Mouse (Mus musculus): ENCODE results near the gene Cog4.
"Not testable (repeated sequence)": the region's sequence is repeated elsewhere in the genome, so short reads cannot be mapped to it uniquely, and the experiment has no call there.

The Cog4 gene

GRCm38 (mm10) chr8:110920032-110920772 is 73.8 kb downstream of the Cog4 start:
- peak in 1 of 2 experiments; percentile 65 for DNase-seq (ENCODE audit: inconsistent age in 2 of 2, low spot score in 1 of 2)

GRCm38 (mm10) chr8:110920773-110921277 is 74.4 kb downstream of the Cog4 start:
- DNase-seq (ENCODE audit: inconsistent age in 2 of 2, low spot score in 1 of 2) = no peak

GRCm38 (mm10) chr8:110921492-110922230 is 75.3 kb downstream of the Cog4 start:
- DNase-seq (ENCODE audit: inconsistent age in 2 of 2, low spot score in 1 of 2) = peak; percentile 34 to 59

- DNase-seq (ENCODE audit: inconsistent age in 2 of 2, low spot score in 1 of 2) = no peak
Measured at GRCm38 (mm10) chr8:110925691-110926140, 79.3 kb downstream of the Cog4 start.

- no peak for DNase-seq (ENCODE audit: inconsistent age in 2 of 2, low spot score in 1 of 2)
Measured at GRCm38 (mm10) chr8:110926690-110927089, 80.3 kb downstream of the Cog4 start.

- DNase-seq (ENCODE audit: inconsistent age in 2 of 2, low spot score in 1 of 2) = no peak
Measured at GRCm38 (mm10) chr8:110928435-110928834, 82.0 kb downstream of the Cog4 start.

- no peak for DNase-seq (ENCODE audit: inconsistent age in 2 of 2, low spot score in 1 of 2)
Measured at GRCm38 (mm10) chr8:110929066-110929465, 82.7 kb downstream of the Cog4 start.

GRCm38 (mm10) chr8:110929672-110930071 is 83.3 kb downstream of the Cog4 start:
- DNase-seq (ENCODE audit: inconsistent age in 2 of 2, low spot score in 1 of 2) = not testable (repeated sequence)

- DNase-seq (ENCODE audit: inconsistent age in 2 of 2, low spot score in 1 of 2) = peak; percentile 59 to 75
Measured at GRCm38 (mm10) chr8:110931176-110931939, 85.0 kb downstream of the Cog4 start.

Measured in adrenal gland, adult (tissue).